Mouse (Mus musculus): ENCODE measurements at regions not wholly inside any gene's neighbourhood (a gene's known extent, or its start where the extent isn't known, plus 50 kb on each side); places are given as distances from the start of the nearest gene placed in this dataset.

DNA sequence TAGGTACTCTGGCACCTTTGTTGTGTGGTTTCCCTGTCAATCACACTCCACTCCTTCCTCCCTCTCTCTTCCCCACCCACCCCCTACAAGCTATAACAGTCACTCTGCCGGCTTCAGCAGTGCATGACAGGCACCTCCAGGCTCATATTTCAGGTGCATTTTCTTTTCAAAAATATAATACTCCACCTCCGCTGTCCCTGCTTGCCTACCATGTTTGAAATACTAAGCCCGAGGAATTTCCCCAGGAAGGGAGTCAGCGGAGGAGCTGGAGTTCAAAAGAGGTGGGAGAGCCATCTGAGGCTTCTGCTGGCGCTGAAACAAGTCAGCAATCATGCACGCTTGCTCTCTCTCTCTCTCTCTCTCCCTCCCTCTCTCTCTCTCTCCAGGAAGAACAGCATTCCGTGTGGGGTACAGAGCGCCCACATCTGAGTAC, 96.5 kb upstream of the Basp1 start:
- no peak for ATAC-seq (ENCODE audit: low FRiP score)
- Histone ChIP-seq H3K4me1 (replicated peaks; ENCODE audit: control insufficient read depth, insufficient read depth, low read length) (no peaks in the 10 kb centered on the region), H3K27ac (ENCODE audit: low read depth, low read length) (no peak overlapping the region), H3K4me2 (replicated peaks; ENCODE audit: low read depth, low read length) (no peak overlapping the region), H3K36me3 (ENCODE audit: control insufficient read depth, insufficient read depth, low read length) (no peaks in the 10 kb centered on the region), H3K4me3 (ENCODE audit: low read depth, low read length) (no peak overlapping the region), H3K9me3 (ENCODE audit: control insufficient read depth, low read length) (no peaks in the 10 kb centered on the region), H3K9ac (ENCODE audit: low read depth, low read length) (no peak overlapping the region), H3K27me3 (ENCODE audit: control insufficient read depth, insufficient read depth, low read length) (no peaks in the 10 kb centered on the region)
- no peak for DNase-seq (ENCODE audit: low spot score)
- 49% methylated on average over 8 of the region's 8 CpGs for WGBS

GRCm38 (mm10) chr15:25518025-25518928, 104.0 kb upstream of the Myo10 start:
- ATAC-seq (ENCODE audit: low FRiP score) (no peak), DNase-seq (ENCODE audit: low spot score) (no peak)
- Histone ChIP-seq H3K36me3 (ENCODE audit: control insufficient read depth, insufficient read depth, low read length) (no peaks in the 10 kb centered on the region), H3K4me3 (ENCODE audit: low read depth, low read length) (no peak overlapping the region), H3K27me3 (ENCODE audit: control insufficient read depth, insufficient read depth, low read length) (no peaks in the 10 kb centered on the region), H3K27ac (ENCODE audit: low read depth, low read length) (no peak overlapping the region), H3K9ac (ENCODE audit: low read depth, low read length) (no peak overlapping the region), H3K4me1 (replicated peaks; ENCODE audit: control insufficient read depth, insufficient read depth, low read length) (no peaks in the 10 kb centered on the region), H3K9me3 (ENCODE audit: control insufficient read depth, low read length) (no peaks in the 10 kb centered on the region), H3K4me2 (replicated peaks; ENCODE audit: low read depth, low read length) (no peak overlapping the region)
- 86% methylated on average over 15 of the region's 15 CpGs for WGBS

DNA sequence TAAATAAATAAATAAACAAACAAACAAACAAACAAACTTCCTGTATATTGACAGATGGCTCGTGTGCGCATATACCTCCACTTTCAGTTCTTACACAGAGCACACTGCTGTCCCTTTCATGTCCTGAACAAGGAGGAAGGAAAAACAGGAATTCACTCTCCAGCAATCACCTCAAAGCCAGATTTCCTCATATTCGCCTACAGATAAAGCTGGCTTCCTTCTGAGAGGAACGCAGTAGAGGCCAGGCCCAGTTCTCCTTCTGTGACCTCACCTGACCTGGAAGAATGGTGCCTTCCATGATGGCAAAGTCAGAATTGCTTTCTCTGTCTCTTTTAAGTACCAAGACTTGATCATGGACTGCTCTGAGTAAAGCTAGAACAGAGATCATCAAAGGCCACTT, 98.1 kb upstream of the Myo10 start:
- DNase-seq (ENCODE audit: low spot score) (no peak), ATAC-seq (ENCODE audit: low FRiP score) (no peak)
- WGBS: 83% methylated on average over 4 of the region's 4 CpGs
- Histone ChIP-seq H3K4me2 (replicated peaks; ENCODE audit: low read depth, low read length) (no peak overlapping the region), H3K9me3 (ENCODE audit: control insufficient read depth, low read length) (no peaks in the 10 kb centered on the region), H3K4me1 (replicated peaks; ENCODE audit: control insufficient read depth, insufficient read depth, low read length) (no peaks in the 10 kb centered on the region), H3K9ac (ENCODE audit: low read depth, low read length) (no peak overlapping the region), H3K4me3 (ENCODE audit: low read depth, low read length) (no peak overlapping the region), H3K27ac (ENCODE audit: low read depth, low read length) (no peak overlapping the region), H3K27me3 (ENCODE audit: control insufficient read depth, insufficient read depth, low read length) (no peaks in the 10 kb centered on the region), H3K36me3 (ENCODE audit: control insufficient read depth, insufficient read depth, low read length) (no peaks in the 10 kb centered on the region)

DNA sequence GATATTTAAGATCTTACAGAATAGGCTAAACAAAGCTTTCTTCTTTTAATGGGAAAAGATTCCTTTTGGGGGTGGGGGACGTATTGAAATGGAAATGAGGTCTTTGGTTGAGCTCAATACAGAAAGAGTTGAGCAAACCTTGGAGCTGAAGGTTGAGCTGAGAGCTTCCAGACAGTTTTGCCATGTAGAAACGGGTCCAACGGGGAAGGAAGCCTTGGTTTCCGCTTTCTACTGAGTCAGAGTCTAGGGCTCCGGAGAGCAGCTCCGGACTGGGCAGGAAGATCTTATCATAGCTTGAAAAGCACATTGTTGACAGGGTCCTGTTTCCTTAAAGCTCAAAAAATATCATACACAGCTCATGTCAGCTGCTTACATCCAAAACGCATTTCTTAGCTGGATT, 97.0 kb upstream of the Myo10 start:
- 72% methylated on average over 7 of the region's 7 CpGs for WGBS
- Histone ChIP-seq H3K9me3 (ENCODE audit: control insufficient read depth, low read length) (no peaks in the 10 kb centered on the region), H3K4me3 (ENCODE audit: low read depth, low read length) (no peak overlapping the region), H3K4me1 (replicated peaks; ENCODE audit: control insufficient read depth, insufficient read depth, low read length) (no peaks in the 10 kb centered on the region), H3K9ac (ENCODE audit: low read depth, low read length) (no peak overlapping the region), H3K4me2 (replicated peaks; ENCODE audit: low read depth, low read length) (no peak overlapping the region), H3K27me3 (ENCODE audit: control insufficient read depth, insufficient read depth, low read length) (no peaks in the 10 kb centered on the region), H3K27ac (ENCODE audit: low read depth, low read length) (no peak overlapping the region), H3K36me3 (ENCODE audit: control insufficient read depth, insufficient read depth, low read length) (no peaks in the 10 kb centered on the region)
- DNase-seq (ENCODE audit: low spot score) (no peak), ATAC-seq (ENCODE audit: low FRiP score) (no peak)

- Histone ChIP-seq H3K27ac (ENCODE audit: low read depth, low read length) (no peak overlapping the region), H3K4me1 (replicated peaks; ENCODE audit: control insufficient read depth, insufficient read depth, low read length) (no peaks in the 10 kb centered on the region), H3K9me3 (ENCODE audit: control insufficient read depth, low read length) (no peaks in the 10 kb centered on the region), H3K4me2 (replicated peaks; ENCODE audit: low read depth, low read length) (no peak overlapping the region), H3K4me3 (ENCODE audit: low read depth, low read length) (no peak overlapping the region), H3K36me3 (ENCODE audit: control insufficient read depth, insufficient read depth, low read length) (no peaks in the 10 kb centered on the region), H3K27me3 (ENCODE audit: control insufficient read depth, insufficient read depth, low read length) (no peaks in the 10 kb centered on the region), H3K9ac (ENCODE audit: low read depth, low read length) (no peak overlapping the region)
- ATAC-seq (ENCODE audit: low FRiP score) (no peak), DNase-seq (ENCODE audit: low spot score) (no peak)
- 87% methylated on average over 22 of the region's 22 CpGs for WGBS
Observed at GRCm38 (mm10) chr15:25536451-25537334, 85.6 kb upstream of the Myo10 start.

DNA sequence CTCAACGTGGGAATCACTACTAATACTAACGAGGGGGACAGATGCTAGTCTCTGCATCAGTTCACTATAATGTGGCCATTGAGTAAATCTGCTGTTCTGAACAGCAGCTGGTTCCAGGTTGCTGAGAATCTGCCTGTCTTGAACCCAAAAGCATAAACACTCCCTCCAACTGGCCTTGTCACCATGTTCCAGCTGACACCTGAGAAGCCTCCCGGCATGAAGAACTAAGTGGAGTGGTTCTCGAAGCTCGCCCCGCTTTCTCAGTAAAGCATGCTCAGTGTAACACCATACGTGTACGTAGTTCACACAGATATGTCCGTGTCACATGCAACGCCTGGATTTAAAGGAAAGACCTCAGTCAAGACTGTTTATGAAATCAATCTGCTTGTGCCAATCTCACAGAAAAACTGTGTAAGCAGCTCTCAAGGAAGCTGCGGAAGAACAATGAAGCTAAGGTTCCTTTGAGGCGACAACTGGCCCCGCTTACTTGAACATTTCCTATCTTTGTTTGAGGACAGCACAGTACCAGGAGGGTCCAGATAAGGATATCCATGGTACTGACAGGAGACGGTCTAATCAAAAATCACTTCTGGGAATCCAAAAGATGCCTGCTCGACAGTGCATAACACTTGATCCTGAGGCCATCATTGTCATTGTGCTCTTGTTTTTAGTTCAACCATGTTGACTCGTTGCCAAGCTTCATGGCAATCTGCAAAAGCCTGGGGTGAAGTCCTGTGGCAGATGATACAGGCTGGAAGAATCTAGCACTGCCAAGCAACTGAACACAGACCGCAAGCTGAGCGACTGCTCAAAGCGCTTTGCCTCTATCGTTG, 82.8 kb upstream of the Myo10 start:
- no peak overlapping the region for H3K27ac ChIP-seq (ENCODE audit: low read depth, low read length)
- 73% methylated on average over 20 of the region's 20 CpGs for WGBS

DNA sequence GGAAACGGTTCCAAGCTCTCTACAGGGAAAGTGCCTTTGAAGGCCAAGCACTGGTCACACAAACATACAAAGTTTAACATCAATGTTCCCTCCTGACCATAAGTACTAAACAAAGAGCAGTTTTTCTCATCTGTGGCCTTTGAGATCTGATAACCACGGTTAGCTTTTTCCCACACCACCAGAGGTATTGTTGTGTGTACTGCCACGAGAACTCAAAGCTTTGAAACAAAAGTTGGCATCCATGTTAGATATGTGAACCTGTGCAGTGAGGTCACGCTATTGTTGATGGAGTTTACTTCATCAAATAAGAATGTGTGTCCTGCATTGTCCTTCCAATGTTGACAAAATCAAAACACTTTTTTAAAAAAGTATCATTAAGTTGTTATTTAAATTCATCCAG, 79.9 kb upstream of the Myo10 start:
- no peak overlapping the region for H3K9ac ChIP-seq (ENCODE audit: low read depth, low read length)
- no peak overlapping the region for H3K4me3 ChIP-seq (ENCODE audit: low read depth, low read length)
- H3K27ac ChIP-seq (ENCODE audit: low read depth, low read length): no peak overlapping the region
- 84% methylated on average over 4 of the region's 4 CpGs for WGBS
- H3K27me3 ChIP-seq (ENCODE audit: control insufficient read depth, insufficient read depth, low read length): no peaks in the 10 kb centered on the region
- H3K36me3 ChIP-seq (ENCODE audit: control insufficient read depth, insufficient read depth, low read length): no peaks in the 10 kb centered on the region
- no peak overlapping the region for H3K4me2 ChIP-seq (replicated peaks; ENCODE audit: low read depth, low read length)
- H3K9me3 ChIP-seq (ENCODE audit: control insufficient read depth, low read length): no peaks in the 10 kb centered on the region
- DNase-seq (ENCODE audit: low spot score): no peak
- H3K4me1 ChIP-seq (replicated peaks; ENCODE audit: control insufficient read depth, insufficient read depth, low read length): no peaks in the 10 kb centered on the region
- ATAC-seq (ENCODE audit: low FRiP score): no peak

More for the DNA sequence above, 82.8 kb upstream of the Myo10 start:
- no peaks in the 10 kb centered on the region for H3K9me3 ChIP-seq (ENCODE audit: control insufficient read depth, low read length)
- no peak overlapping the region for H3K9ac ChIP-seq (ENCODE audit: low read depth, low read length)
- H3K4me2 ChIP-seq (replicated peaks; ENCODE audit: low read depth, low read length): no peak overlapping the region
- ATAC-seq (ENCODE audit: low FRiP score) (no peak), DNase-seq (ENCODE audit: low spot score) (no peak)
- no peaks in the 10 kb centered on the region for H3K4me1 ChIP-seq (replicated peaks; ENCODE audit: control insufficient read depth, insufficient read depth, low read length)
- H3K4me3 ChIP-seq (ENCODE audit: low read depth, low read length): no peak overlapping the region
- H3K36me3 ChIP-seq (ENCODE audit: control insufficient read depth, insufficient read depth, low read length): no peaks in the 10 kb centered on the region
- H3K27me3 ChIP-seq (ENCODE audit: control insufficient read depth, insufficient read depth, low read length): no peaks in the 10 kb centered on the region

GRCm38 (mm10) chr15:25546185-25546584, 76.1 kb upstream of the Myo10 start:
- Histone ChIP-seq H3K4me3 (ENCODE audit: low read depth, low read length) (no peak overlapping the region), H3K9ac (ENCODE audit: low read depth, low read length) (no peak overlapping the region), H3K27ac (ENCODE audit: low read depth, low read length) (no peak overlapping the region), H3K9me3 (ENCODE audit: control insufficient read depth, low read length) (no peaks in the 10 kb centered on the region), H3K27me3 (ENCODE audit: control insufficient read depth, insufficient read depth, low read length) (no peaks in the 10 kb centered on the region), H3K4me1 (replicated peaks; ENCODE audit: control insufficient read depth, insufficient read depth, low read length) (no peaks in the 10 kb centered on the region), H3K36me3 (ENCODE audit: control insufficient read depth, insufficient read depth, low read length) (no peaks in the 10 kb centered on the region), H3K4me2 (replicated peaks; ENCODE audit: low read depth, low read length) (no peak overlapping the region)
- WGBS: 70% methylated on average over 4 of the region's 4 CpGs
- DNase-seq (ENCODE audit: low spot score): no peak
- ATAC-seq (ENCODE audit: low FRiP score): no peak

Data from hindbrain, embryonic 11.5 days (tissue).